Mouse (Mus musculus): ENCODE measurements around the gene Cox17. TPM values are rescaled to one million over a fixed set of nuclear protein-coding genes. Genes with fewer than 3 reads are reported as not detected.

Cox17 gene
- 118 and 130 TPM in 2 replicates for polyA plus RNA-seq (2016; fragmentation: Nextera tagmentation; extraction: Ambion mirVana)

DNA sequence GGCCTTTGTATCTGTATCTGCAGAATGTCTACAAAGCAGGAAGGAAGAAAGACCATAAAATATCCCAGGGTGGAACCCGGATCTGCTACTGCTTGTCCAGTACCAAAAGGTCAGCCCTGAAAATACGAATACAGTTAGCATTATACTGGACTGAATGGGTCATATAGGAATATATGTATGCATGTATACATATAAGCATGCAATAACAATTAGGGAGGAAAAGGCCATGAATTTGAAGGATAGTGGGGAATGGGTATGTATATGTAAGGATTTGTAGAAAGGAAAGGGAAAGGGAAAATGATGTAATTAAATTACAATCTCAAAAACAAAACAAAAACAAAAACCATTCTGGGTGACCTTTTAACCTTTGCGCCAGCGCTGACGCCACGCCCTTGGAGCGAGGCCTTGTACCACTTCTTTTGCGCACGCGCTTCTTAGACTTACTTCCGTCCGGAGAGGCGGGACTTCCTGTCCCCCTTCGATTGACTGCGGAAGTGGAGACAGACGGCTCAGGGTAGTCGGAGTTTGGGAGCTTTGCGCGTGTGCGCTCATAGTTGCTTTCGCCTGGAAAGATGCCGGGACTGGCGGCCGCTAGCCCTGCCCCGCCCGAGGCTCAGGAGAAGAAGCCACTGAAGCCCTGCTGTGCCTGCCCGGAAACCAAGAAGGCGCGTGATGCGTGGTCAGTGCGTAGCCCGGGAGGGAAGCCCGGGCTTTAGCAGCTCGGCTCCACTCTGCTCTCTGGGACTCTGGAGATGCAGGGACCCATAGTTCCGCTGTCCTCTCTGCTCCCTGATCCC, at the start of gene Cox17, which contains the start of gene Gm21987:
Gene Cox17, plus strand, starts transcription at position 463 of the 797 bp plus-strand sequence.
Gene Gm21987, plus strand, starts transcription at position 512 of the 797 bp plus-strand sequence.
- Histone ChIP-seq H3K9ac (replicated peaks) (peak within 1 kb of the TSS; percentile 68), H3K4me1 (peaks cover 15% of the 10 kb centered on the region), H3K4me3 (peak within 1 kb of the TSS; percentile 57), H3K9me3 (no peaks in the 10 kb centered on the region), H3K27me3 (no peaks in the 10 kb centered on the region), H3K36me3 (peaks cover 29% of the 10 kb centered on the region), H3K27ac (replicated peaks) (peak within 1 kb of the TSS; percentile 79), H3K4me2 (replicated peaks) (peak within 1 kb of the TSS; percentile 72)
- ATAC-seq (ENCODE audit: low FRiP score, low read depth) = peak; percentile 96
- WGBS = 3% methylated on average over 35 of the region's 35 CpGs

DNA sequence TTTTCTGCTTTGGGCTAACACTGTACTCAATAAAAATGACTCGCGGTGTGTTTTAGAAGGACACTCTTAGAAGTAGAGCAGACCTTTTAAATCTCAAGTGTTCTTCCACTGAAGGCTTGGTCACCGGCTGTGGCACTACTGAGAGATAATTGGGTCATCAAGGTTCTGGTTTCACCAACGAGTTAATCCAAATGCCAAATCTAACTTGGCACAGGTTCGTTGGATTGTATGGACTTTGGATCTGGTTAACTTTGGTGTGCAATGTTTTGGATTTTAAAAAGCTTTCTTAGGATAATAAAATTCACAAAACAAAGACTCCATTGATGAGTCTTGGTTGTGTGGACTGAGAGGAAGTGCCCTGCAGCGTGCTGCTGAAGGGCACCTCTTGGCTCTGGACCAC, 48.4 kb upstream of the Cox17 start:
- no peaks in the 10 kb centered on the region for H3K4me1 ChIP-seq
- no peak for ATAC-seq (ENCODE audit: low FRiP score, low read depth)

DNA sequence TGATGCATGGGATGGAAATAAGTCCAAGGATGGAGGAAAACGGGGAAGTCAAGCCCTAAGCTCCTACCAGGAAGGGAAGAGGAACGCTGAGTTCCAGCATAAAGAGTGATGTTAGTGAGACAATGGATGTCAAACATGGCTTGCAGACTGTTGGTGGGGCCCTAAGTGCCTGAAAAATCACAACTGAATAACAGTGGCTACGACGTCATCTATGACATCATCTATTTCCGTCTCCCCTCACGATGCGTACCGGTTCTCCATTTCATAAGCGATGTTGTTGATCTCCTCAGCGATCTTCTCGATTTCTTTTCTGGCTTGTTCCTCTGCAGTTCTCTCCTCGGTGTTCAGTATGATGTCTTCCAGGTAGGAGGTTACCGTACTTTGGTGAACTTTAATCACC, 44.4 kb upstream of the Cox17 start:
- Histone ChIP-seq H3K36me3 (no peaks in the 10 kb centered on the region), H3K9me3 (no peaks in the 10 kb centered on the region), H3K9ac (replicated peaks) (no peak overlapping the region), H3K27me3 (no peaks in the 10 kb centered on the region), H3K4me3 (no peak overlapping the region), H3K4me2 (replicated peaks) (no peak overlapping the region), H3K27ac (replicated peaks) (no peak overlapping the region), H3K4me1 (peaks cover 6% of the 10 kb centered on the region)
- no peak for ATAC-seq (ENCODE audit: low FRiP score, low read depth)
- 91% methylated on average over 13 of the region's 13 CpGs for WGBS

More for the DNA sequence above, 48.4 kb upstream of the Cox17 start:
- Histone ChIP-seq H3K4me2 (replicated peaks) (no peak overlapping the region), H3K9me3 (no peaks in the 10 kb centered on the region), H3K9ac (replicated peaks) (no peak overlapping the region), H3K27ac (replicated peaks) (no peak overlapping the region), H3K4me3 (no peak overlapping the region), H3K36me3 (no peaks in the 10 kb centered on the region), H3K27me3 (no peaks in the 10 kb centered on the region)
- WGBS = 87% methylated on average over 6 of the region's 6 CpGs

DNA sequence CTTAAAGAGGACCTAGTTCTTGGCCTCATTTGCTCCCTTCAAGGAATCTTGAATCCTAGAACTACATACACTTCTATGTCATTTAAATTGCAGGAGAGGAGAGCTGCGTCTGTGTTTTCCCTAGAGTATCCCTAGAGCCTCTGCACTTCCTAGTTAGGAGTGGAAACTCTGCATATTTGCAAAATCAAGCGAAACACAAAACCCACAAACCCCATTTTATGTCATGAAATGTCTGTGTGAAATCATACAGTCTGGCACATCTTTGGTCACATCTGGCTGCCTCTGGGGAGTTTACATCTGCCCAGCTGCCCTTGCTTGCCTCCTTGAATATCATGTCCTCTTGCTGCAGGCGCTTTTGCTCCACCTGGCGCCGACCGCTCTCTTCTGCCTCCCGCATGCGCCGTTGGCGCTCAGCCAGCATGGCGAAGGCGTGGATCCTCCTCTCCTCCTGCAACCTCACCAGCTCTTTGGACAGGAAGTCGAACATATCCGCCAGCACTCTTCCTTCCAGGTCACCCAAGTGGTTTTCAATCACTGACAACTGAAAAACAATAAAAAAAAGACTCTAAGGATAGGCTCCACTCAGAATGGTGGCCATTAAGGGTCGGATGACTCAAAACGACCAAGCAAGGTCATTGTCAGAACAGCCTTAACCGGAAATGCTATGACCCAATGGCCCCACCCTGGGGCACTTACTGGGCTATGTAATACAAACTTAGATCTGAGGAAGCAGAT, 42.2 kb upstream of the Cox17 start:
- H3K27me3 ChIP-seq = no peaks in the 10 kb centered on the region
- no peaks in the 10 kb centered on the region for H3K9me3 ChIP-seq
- no peaks in the 10 kb centered on the region for H3K36me3 ChIP-seq
- H3K4me2 ChIP-seq (replicated peaks) = no peak overlapping the region
- WGBS = 83% methylated on average over 17 of the region's 17 CpGs
- ATAC-seq (ENCODE audit: low FRiP score, low read depth) = no peak
- no peak overlapping the region for H3K27ac ChIP-seq (replicated peaks)
- H3K9ac ChIP-seq (replicated peaks) = no peak overlapping the region
- H3K4me1 ChIP-seq = peaks cover 13% of the 10 kb centered on the region
- H3K4me3 ChIP-seq = no peak overlapping the region

DNA sequence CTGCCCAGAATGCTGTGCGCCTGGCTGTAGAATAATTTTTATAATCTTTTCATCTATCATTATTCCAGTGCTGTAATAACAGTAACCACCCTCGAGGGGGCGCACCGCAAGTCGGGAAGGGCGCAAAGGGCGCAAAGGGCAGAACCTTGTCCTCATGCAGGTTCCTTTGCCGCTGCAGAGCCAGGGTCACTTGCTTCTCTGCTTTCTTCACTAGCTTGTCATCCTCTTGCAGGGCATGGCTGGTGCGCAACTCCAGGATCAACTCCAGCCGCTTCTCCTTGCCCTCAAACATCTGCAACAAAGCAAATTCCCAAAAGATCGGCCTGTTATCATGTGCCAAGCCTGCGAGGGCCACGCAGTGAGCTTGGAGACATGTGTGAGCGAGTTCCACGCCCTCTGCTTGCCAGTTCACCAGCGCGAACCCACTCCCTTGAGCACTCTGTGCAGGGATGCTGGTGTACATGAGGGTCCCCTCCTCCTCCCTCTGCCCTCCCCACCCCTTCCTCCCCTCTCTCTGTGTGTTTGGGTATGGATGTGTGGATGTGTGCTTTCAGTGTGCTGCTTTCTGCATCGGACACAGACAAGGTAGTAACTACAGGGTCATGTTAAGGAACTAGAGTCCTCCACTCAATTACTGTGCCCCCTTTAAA, 40.1 kb upstream of the Cox17 start:
- H3K4me1 ChIP-seq = peaks cover 13% of the 10 kb centered on the region
- H3K9ac ChIP-seq (replicated peaks) = no peak overlapping the region
- H3K27me3 ChIP-seq = no peaks in the 10 kb centered on the region
- no peak overlapping the region; the same call in 1 of the 2 replicates for H3K27ac ChIP-seq (replicated peaks)
- no peaks in the 10 kb centered on the region for H3K36me3 ChIP-seq
- no peaks in the 10 kb centered on the region for H3K9me3 ChIP-seq
- WGBS = 48% methylated on average over 18 of the region's 18 CpGs
- no peak overlapping the region for H3K4me2 ChIP-seq (replicated peaks)
- no peak for ATAC-seq (ENCODE audit: low FRiP score, low read depth)
- no peak overlapping the region for H3K4me3 ChIP-seq

DNA sequence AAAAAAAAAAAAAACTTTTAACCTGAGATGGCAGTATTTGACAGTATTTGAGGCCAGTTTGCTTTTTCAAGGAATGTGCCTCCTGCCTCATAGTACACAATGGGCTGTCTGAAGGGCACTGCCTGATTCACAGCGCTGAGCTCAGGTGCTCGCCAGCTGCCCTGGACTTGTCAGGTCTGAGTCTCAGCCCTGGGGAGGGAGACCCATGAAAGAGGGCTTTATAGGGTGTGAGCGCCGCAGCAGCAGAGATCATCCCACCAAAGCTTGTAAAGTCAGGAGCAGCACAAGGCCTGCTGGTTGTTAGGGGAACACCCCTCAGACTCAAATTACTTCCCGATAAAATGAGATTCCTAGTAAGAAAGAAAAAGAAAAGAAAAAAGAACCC, 39.6 kb upstream of the Cox17 start:
- H3K9ac ChIP-seq (replicated peaks) = no peak overlapping the region
- H3K36me3 ChIP-seq = no peaks in the 10 kb centered on the region
- ATAC-seq (ENCODE audit: low FRiP score, low read depth) = 0 out of 2 replicates have a peak, but pooled peaks have one; percentile 56
- H3K27ac ChIP-seq (replicated peaks) = no peak overlapping the region; the same call in 1 of the 2 replicates
- H3K4me3 ChIP-seq = no peak overlapping the region
- H3K9me3 ChIP-seq = no peaks in the 10 kb centered on the region
- H3K4me1 ChIP-seq = peaks cover 13% of the 10 kb centered on the region
- 41% methylated on average over 5 of the region's 5 CpGs for WGBS
- H3K27me3 ChIP-seq = no peaks in the 10 kb centered on the region
- no peak overlapping the region for H3K4me2 ChIP-seq (replicated peaks)

DNA sequence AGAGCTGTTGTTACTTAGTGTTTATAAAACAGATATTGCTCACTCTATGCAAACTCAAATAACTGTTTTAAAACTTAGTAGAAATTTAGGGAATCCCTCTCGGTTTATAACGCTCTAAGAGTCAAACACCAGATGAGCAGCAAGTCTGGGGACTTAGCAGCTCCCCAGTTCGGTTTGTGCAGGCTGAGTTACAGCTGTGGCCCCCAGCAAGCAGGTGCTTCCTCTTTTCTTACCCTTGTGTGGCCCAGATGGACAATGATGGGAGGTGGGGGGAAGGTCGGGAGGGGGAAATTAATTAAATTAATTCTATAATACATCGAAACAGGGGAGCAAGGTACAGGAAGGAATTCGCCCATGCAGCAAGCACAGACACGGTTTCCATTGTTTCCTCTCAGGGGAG, 39.1 kb upstream of the Cox17 start:
- no peak overlapping the region for H3K4me3 ChIP-seq
- no peaks in the 10 kb centered on the region for H3K36me3 ChIP-seq
- no peak for ATAC-seq (ENCODE audit: low FRiP score, low read depth)
- H3K4me2 ChIP-seq (replicated peaks) = peak overlapping the region; percentile 13; the same call in 1 of the 2 replicates
- H3K27ac ChIP-seq (replicated peaks) = peak overlapping the region; percentile 58
- H3K9ac ChIP-seq (replicated peaks) = no peak overlapping the region
- H3K4me1 ChIP-seq = peaks cover 13% of the 10 kb centered on the region
- H3K9me3 ChIP-seq = no peaks in the 10 kb centered on the region
- H3K27me3 ChIP-seq = no peaks in the 10 kb centered on the region
- 64% methylated on average over 7 of the region's 7 CpGs for WGBS

DNA sequence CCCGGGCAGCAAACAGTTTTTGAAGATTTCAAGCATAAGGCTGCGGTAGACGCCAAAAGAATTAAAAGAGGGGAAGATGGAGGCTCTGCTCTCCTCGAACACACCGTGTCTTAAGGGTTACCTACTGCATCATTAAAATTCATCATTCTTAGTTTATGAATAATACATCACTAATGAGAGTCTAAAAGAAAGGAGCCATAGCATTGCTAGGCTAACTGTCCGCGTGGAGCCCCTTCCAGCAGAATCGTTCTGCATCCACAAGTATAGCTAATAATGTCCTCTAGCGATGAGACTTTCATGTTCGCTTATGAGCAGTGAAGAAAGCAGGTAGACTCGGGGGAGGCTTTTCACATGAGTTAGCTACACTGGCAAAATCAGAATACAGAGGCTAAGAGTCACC, 38.6 kb upstream of the Cox17 start:
- Histone ChIP-seq H3K4me2 (replicated peaks) (peak overlapping the region; percentile 13; the same call in 1 of the 2 replicates), H3K9ac (replicated peaks) (no peak overlapping the region), H3K4me3 (no peak overlapping the region), H3K9me3 (no peaks in the 10 kb centered on the region), H3K27ac (replicated peaks) (peak overlapping the region; percentile 58), H3K4me1 (peaks cover 13% of the 10 kb centered on the region), H3K27me3 (no peaks in the 10 kb centered on the region), H3K36me3 (no peaks in the 10 kb centered on the region)
- ATAC-seq (ENCODE audit: low FRiP score, low read depth) = no peak
- 69% methylated on average over 11 of the region's 11 CpGs for WGBS

DNA sequence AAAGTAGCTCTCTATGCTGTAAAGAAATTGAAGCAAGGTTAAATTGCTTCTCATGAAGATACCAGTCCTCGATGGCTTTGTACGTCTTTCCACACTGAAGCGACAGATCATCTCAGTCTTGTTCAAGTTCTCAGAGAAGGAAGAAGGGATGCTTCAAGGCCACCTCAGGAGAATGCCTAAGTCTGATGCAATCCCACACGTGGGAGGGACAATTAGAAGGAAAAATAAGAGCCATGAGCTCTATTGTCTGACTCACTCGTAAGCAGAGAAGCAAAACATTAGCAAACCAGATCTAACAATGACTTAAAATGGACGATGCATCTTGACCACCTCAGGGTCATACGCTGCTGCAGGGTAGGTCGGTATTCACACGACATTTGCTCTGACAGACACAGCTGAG, 28.3 kb upstream of the Cox17 start:
- Histone ChIP-seq H3K27me3 (no peaks in the 10 kb centered on the region), H3K27ac (replicated peaks) (no peak overlapping the region), H3K9ac (replicated peaks) (no peak overlapping the region), H3K36me3 (no peaks in the 10 kb centered on the region), H3K9me3 (no peaks in the 10 kb centered on the region), H3K4me1 (0 out of 2 replicates have a peak, but pooled peaks cover 3% of the 10 kb centered on the region), H3K4me3 (no peak overlapping the region), H3K4me2 (replicated peaks) (no peak overlapping the region)
- WGBS = 80% methylated on average over 9 of the region's 9 CpGs
- ATAC-seq (ENCODE audit: low FRiP score, low read depth) = no peak

DNA sequence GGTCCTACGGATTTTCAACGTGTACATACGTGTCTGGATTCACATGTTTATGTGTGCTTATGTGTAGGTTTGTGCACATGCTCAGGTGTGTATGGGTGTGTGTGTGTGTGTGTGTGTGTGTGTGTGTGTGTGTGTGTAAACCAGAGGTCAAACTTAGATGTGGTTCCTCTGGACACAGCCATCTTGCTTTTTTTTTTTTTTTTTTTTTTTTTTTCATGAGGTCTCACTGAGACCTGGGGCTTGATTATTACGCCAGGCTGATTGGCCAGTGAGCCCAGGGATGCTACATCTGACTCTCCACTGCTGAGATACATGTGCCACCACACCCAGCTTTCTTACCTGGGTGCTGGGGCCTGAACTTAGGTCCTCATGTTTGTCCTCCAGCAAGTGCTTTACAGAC, 27.7 kb upstream of the Cox17 start:
- Histone ChIP-seq H3K9me3 (no peaks in the 10 kb centered on the region), H3K27ac (replicated peaks) (no peak overlapping the region), H3K4me1 (0 out of 2 replicates have a peak, but pooled peaks cover 3% of the 10 kb centered on the region), H3K9ac (replicated peaks) (no peak overlapping the region), H3K4me3 (no peak overlapping the region), H3K4me2 (replicated peaks) (no peak overlapping the region), H3K27me3 (no peaks in the 10 kb centered on the region), H3K36me3 (no peaks in the 10 kb centered on the region)
- no peak for ATAC-seq (ENCODE audit: low FRiP score, low read depth)
- 94% methylated on average over 4 of the region's 4 CpGs for WGBS

DNA sequence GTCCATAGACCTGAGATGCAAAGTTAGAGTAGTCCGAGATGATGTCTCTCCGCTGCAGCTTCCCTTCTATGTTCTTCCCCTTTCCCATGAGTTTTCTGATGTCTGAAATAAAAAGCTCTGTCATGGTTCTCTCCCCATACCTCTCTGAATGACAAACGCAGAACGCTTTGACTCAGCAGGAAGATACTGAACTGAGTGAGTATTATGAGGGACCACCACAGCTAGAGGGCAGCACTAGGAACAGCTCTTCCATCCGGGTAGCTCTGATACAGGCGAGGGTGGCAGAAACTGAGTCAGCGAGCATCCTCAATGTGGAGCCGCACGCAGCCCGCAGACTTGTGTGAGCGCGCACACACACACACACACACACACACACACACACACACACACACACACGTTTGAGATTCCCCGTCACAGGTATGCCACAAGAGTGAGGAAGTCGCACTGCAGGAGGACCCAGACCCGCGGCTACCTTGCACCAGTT, 25.3 kb upstream of the Cox17 start:
- Histone ChIP-seq H3K27ac (replicated peaks) (no peak overlapping the region), H3K4me3 (peak overlapping the region; percentile 26; the same call in 1 of the 2 replicates), H3K9me3 (no peaks in the 10 kb centered on the region), H3K4me2 (replicated peaks) (peak overlapping the region; percentile 51), H3K27me3 (no peaks in the 10 kb centered on the region), H3K9ac (replicated peaks) (peak overlapping the region; percentile 46; the same call in 1 of the 2 replicates), H3K36me3 (no peaks in the 10 kb centered on the region), H3K4me1 (0 out of 2 replicates have a peak, but pooled peaks cover 3% of the 10 kb centered on the region)
- peak; percentile 69 for ATAC-seq (ENCODE audit: low FRiP score, low read depth)
- 27% methylated on average over 16 of the region's 17 CpGs for WGBS
